Mouse (Mus musculus): ENCODE data around the gene Helz. TPM values are rescaled to one million over a fixed set of nuclear protein-coding genes. Genes with fewer than 3 reads are reported as not detected.
"Not testable (repeated sequence)": the region's sequence is repeated elsewhere in the genome, so short reads cannot be mapped to it uniquely, and the experiment has no call there.

The Helz gene
- polyA plus RNA-seq, 1 experiment from 2014 or later: 7.1 TPM

GRCm38 (mm10) chr11:107540339-107540738 lies 7.4 kb upstream of the Helz start:
- Histone ChIP-seq H3K4me2 (ENCODE audit: low read depth, low read length) (no peak overlapping the region), H3K9ac (ENCODE audit: low read depth, low read length) (no peak overlapping the region), H3K4me3 (ENCODE audit: low read depth, low read length) (no peak overlapping the region), H3K27me3 (ENCODE audit: control insufficient read depth, insufficient read depth, low read depth, low read length) (peaks cover under 1% of the 10 kb centered on the region), H3K36me3 (ENCODE audit: control insufficient read depth, insufficient read depth) (no peaks in the 10 kb centered on the region), H3K9me3 (replicated peaks; ENCODE audit: control insufficient read depth, low read length) (no peaks in the 10 kb centered on the region), H3K4me1 (ENCODE audit: control insufficient read depth, low read depth, low read length) (no peaks in the 10 kb centered on the region), H3K27ac (ENCODE audit: low read length) (no peak overlapping the region)
- WGBS (ENCODE audit: insufficient replicate concordance): 28% methylated on average over 1 of the region's 1 CpGs
- ATAC-seq (ENCODE audit: low read depth): no peak

- Histone ChIP-seq H3K9ac (ENCODE audit: low read depth, low read length) (no peak overlapping the region), H3K9me3 (replicated peaks; ENCODE audit: control insufficient read depth, low read length) (no peaks in the 10 kb centered on the region), H3K36me3 (ENCODE audit: control insufficient read depth, insufficient read depth) (no peaks in the 10 kb centered on the region), H3K4me3 (ENCODE audit: low read depth, low read length) (no peak overlapping the region), H3K4me2 (ENCODE audit: low read depth, low read length) (no peak overlapping the region), H3K4me1 (ENCODE audit: control insufficient read depth, low read depth, low read length) (peaks cover 20% of the 10 kb centered on the region), H3K27me3 (ENCODE audit: control insufficient read depth, insufficient read depth, low read depth, low read length) (peaks cover 22% of the 10 kb centered on the region), H3K27ac (ENCODE audit: low read length) (no peak overlapping the region)
- 41% methylated on average over 13 of the region's 13 CpGs for WGBS (ENCODE audit: insufficient replicate concordance)
- ATAC-seq (ENCODE audit: low read depth): no peak
Measured at GRCm38 (mm10) chr11:107545747-107546476, 1.8 kb upstream of the Helz start.

GRCm38 (mm10) chr11:107546667-107547301 lies 946 bp upstream of the Helz start:
- under 1% methylated on average over 36 of the region's 37 CpGs for WGBS (ENCODE audit: insufficient replicate concordance)
- Histone ChIP-seq H3K9me3 (replicated peaks; ENCODE audit: control insufficient read depth, low read length) (no peaks in the 10 kb centered on the region), H3K4me2 (ENCODE audit: low read depth, low read length) (peak overlapping the region; percentile 95), H3K36me3 (ENCODE audit: control insufficient read depth, insufficient read depth) (no peaks in the 10 kb centered on the region), H3K9ac (ENCODE audit: low read depth, low read length) (peak overlapping the region; percentile 92), H3K4me3 (ENCODE audit: low read depth, low read length) (peak overlapping the region; percentile 95), H3K27me3 (ENCODE audit: control insufficient read depth, insufficient read depth, low read depth, low read length) (peaks cover 22% of the 10 kb centered on the region), H3K4me1 (ENCODE audit: control insufficient read depth, low read depth, low read length) (peaks cover 24% of the 10 kb centered on the region), H3K27ac (ENCODE audit: low read length) (peak overlapping the region; percentile 44; the same call in 1 of the 2 replicates)
- peak; percentile 6; the same call in 1 of the 2 replicates for ATAC-seq (ENCODE audit: low read depth)

GRCm38 (mm10) chr11:107548204-107548975 lies 660 bp downstream of the Helz start:
- Histone ChIP-seq H3K9ac (ENCODE audit: low read depth, low read length) (peak overlapping the region; percentile 92), H3K9me3 (replicated peaks; ENCODE audit: control insufficient read depth, low read length) (no peaks in the 10 kb centered on the region), H3K4me2 (ENCODE audit: low read depth, low read length) (peak overlapping the region; percentile 95), H3K27me3 (ENCODE audit: control insufficient read depth, insufficient read depth, low read depth, low read length) (peaks cover 22% of the 10 kb centered on the region), H3K27ac (ENCODE audit: low read length) (peak overlapping the region; percentile 72), H3K36me3 (ENCODE audit: control insufficient read depth, insufficient read depth) (peaks cover 3% of the 10 kb centered on the region; the same call in 1 of the 2 replicates), H3K4me1 (ENCODE audit: control insufficient read depth, low read depth, low read length) (peaks cover 29% of the 10 kb centered on the region), H3K4me3 (ENCODE audit: low read depth, low read length) (peak overlapping the region; percentile 95)
- WGBS (ENCODE audit: insufficient replicate concordance): 5% methylated on average over 28 of the region's 39 CpGs
- ATAC-seq (ENCODE audit: low read depth): peak; percentile 27

GRCm38 (mm10) chr11:107559874-107560273 lies 12.1 kb downstream of the Helz start:
- ATAC-seq (ENCODE audit: low read depth): peak; percentile 5; the same call in 1 of the 2 replicates
- H3K4me1 ChIP-seq (ENCODE audit: control insufficient read depth, low read depth, low read length): no peaks in the 10 kb centered on the region
- H3K9ac ChIP-seq (ENCODE audit: low read depth, low read length): no peak overlapping the region
- WGBS (ENCODE audit: insufficient replicate concordance): 82% methylated on average over 5 of the region's 5 CpGs
- H3K27ac ChIP-seq (ENCODE audit: low read length): no peak overlapping the region
- H3K4me3 ChIP-seq (ENCODE audit: low read depth, low read length): no peak overlapping the region
- no peaks in the 10 kb centered on the region for H3K9me3 ChIP-seq (replicated peaks; ENCODE audit: control insufficient read depth, low read length)
- no peak overlapping the region for H3K4me2 ChIP-seq (ENCODE audit: low read depth, low read length)
- no peaks in the 10 kb centered on the region for H3K27me3 ChIP-seq (ENCODE audit: control insufficient read depth, insufficient read depth, low read depth, low read length)
- 0 out of 2 replicates have a peak, but pooled peaks cover 5% of the 10 kb centered on the region for H3K36me3 ChIP-seq (ENCODE audit: control insufficient read depth, insufficient read depth)

GRCm38 (mm10) chr11:107567431-107567830 lies 19.7 kb downstream of the Helz start:
- Histone ChIP-seq H3K27me3 (ENCODE audit: control insufficient read depth, insufficient read depth, low read depth, low read length) (no peaks in the 10 kb centered on the region), H3K9ac (ENCODE audit: low read depth, low read length) (no peak overlapping the region), H3K4me3 (ENCODE audit: low read depth, low read length) (no peak overlapping the region), H3K4me2 (ENCODE audit: low read depth, low read length) (no peak overlapping the region), H3K9me3 (replicated peaks; ENCODE audit: control insufficient read depth, low read length) (no peaks in the 10 kb centered on the region), H3K27ac (ENCODE audit: low read length) (no peak overlapping the region), H3K4me1 (ENCODE audit: control insufficient read depth, low read depth, low read length) (no peaks in the 10 kb centered on the region), H3K36me3 (ENCODE audit: control insufficient read depth, insufficient read depth) (no peaks in the 10 kb centered on the region)
- no peak for ATAC-seq (ENCODE audit: low read depth)
- WGBS (ENCODE audit: insufficient replicate concordance): 77% methylated on average over 3 of the region's 3 CpGs

- ATAC-seq (ENCODE audit: low read depth): no peak
- Histone ChIP-seq H3K27me3 (ENCODE audit: control insufficient read depth, insufficient read depth, low read depth, low read length) (no peaks in the 10 kb centered on the region), H3K9ac (ENCODE audit: low read depth, low read length) (no peak overlapping the region), H3K9me3 (replicated peaks; ENCODE audit: control insufficient read depth, low read length) (no peaks in the 10 kb centered on the region), H3K36me3 (ENCODE audit: control insufficient read depth, insufficient read depth) (no peaks in the 10 kb centered on the region), H3K4me1 (ENCODE audit: control insufficient read depth, low read depth, low read length) (peaks cover 5% of the 10 kb centered on the region), H3K4me2 (ENCODE audit: low read depth, low read length) (no peak overlapping the region), H3K4me3 (ENCODE audit: low read depth, low read length) (no peak overlapping the region), H3K27ac (ENCODE audit: low read length) (no peak overlapping the region)
- 83% methylated on average over 6 of the region's 6 CpGs for WGBS (ENCODE audit: insufficient replicate concordance)
Measured at GRCm38 (mm10) chr11:107568466-107568995, 20.8 kb downstream of the Helz start.

GRCm38 (mm10) chr11:107570891-107571290 lies 23.2 kb downstream of the Helz start:
- not testable (repeated sequence) for H3K9me3 ChIP-seq (replicated peaks; ENCODE audit: control insufficient read depth, low read length); H3K9ac ChIP-seq (ENCODE audit: low read depth, low read length); H3K4me2 ChIP-seq (ENCODE audit: low read depth, low read length); H3K4me1 ChIP-seq (ENCODE audit: control insufficient read depth, low read depth, low read length); ATAC-seq (ENCODE audit: low read depth); H3K36me3 ChIP-seq (ENCODE audit: control insufficient read depth, insufficient read depth); H3K27ac ChIP-seq (ENCODE audit: low read length); H3K4me3 ChIP-seq (ENCODE audit: low read depth, low read length); H3K27me3 ChIP-seq (ENCODE audit: control insufficient read depth, insufficient read depth, low read depth, low read length)
- WGBS (ENCODE audit: insufficient replicate concordance): 79% methylated on average over 8 of the region's 8 CpGs
